Mouse (Mus musculus) colon, adult 2 months (tissue): ENCODE results near the gene Gdf5. TPM values are rescaled to one million over a fixed set of nuclear protein-coding genes. Genes with fewer than 3 reads are reported as not detected.

Experiments used
- polyA plus RNA-seq: library from polyadenylated mRNA; depleted of rRNA; stranded (reverse); fragments of >200 nt; gene quantifications from 2 replicates; pipeline ENCODE4 v1.2.3, GENCODE M21; 2012; rRNA removed

The Gdf5 gene
- 0.13 and 0.28 TPM in 2 replicates for polyA plus RNA-seq

GRCm38 (mm10) chr2:155945124-155945523, at the start of gene Gdf5:
Gene Gdf5, minus strand, starts transcription at chr2:155945367.

GRCm38 (mm10) chr2:155956134-155957059, 11.2 kb upstream of the Gdf5 start, which contains the start of gene Cep250:
Gene Cep250, plus strand, starts transcription at chr2:155956458.

GRCm38 (mm10) chr2:155940681-155941080, 4.5 kb downstream of the Gdf5 start, which contains the start of gene Gm15557:
Gene Gm15557, plus strand, starts transcription at chr2:155940728.

GRCm38 (mm10) chr2:155929531-155930442, 15.4 kb downstream of the Gdf5 start, which contains the start of gene Uqcc1:
Gene Uqcc1, minus strand, starts transcription at chr2:155930310.

Other genes starting within 250 kb of the Gdf5 start
- gene Edem2, start 215.9 kb downstream of the Gdf5 start, polyA plus RNA-seq, result 76.8 and 108 TPM in 2 replicates
- gene Gm17581, start 209.5 kb downstream of the Gdf5 start, polyA plus RNA-seq, result not detected in 2 replicates
- 15.5 and 19.7 TPM in 2 replicates for gene Procr, start 194.2 kb downstream of the Gdf5 start, polyA plus RNA-seq
- gene Mmp24, start 170.0 kb downstream of the Gdf5 start, polyA plus RNA-seq, result 0.54 and 0.65 TPM in 2 replicates
- gene BC029722, start 125.9 kb downstream of the Gdf5 start, polyA plus RNA-seq, result 34.8 and 40.6 TPM in 2 replicates
- gene Eif6, start 118.4 kb downstream of the Gdf5 start, polyA plus RNA-seq, result 336 TPM in 2 replicates
- gene Fam83c, start 110.5 kb downstream of the Gdf5 start, polyA plus RNA-seq, result 7.2 and 7.6 TPM in 2 replicates
- gene Uqcc1, start 15.1 kb downstream of the Gdf5 start, polyA plus RNA-seq, result 19.4 and 21.9 TPM in 2 replicates
- not detected in 2 replicates for gene Gm15557, start 4.6 kb downstream of the Gdf5 start, polyA plus RNA-seq
- 6.4 and 7.7 TPM in 2 replicates for gene Cep250, start 11.1 kb upstream of the Gdf5 start, polyA plus RNA-seq
- gene 6430550D23Rik, start 62.6 kb upstream of the Gdf5 start, polyA plus RNA-seq, result 1.5 and 2.0 TPM in 2 replicates
- gene Ergic3, start 62.7 kb upstream of the Gdf5 start, polyA plus RNA-seq, result 280 and 317 TPM in 2 replicates
- gene Fer1l4, start 107.6 kb upstream of the Gdf5 start, polyA plus RNA-seq, result 2.9 and 3.4 TPM in 2 replicates
- gene Spag4, start 119.8 kb upstream of the Gdf5 start, polyA plus RNA-seq, result 0.80 and 0.83 TPM in 2 replicates
- 70.6 and 73.0 TPM in 2 replicates for gene Cpne1, start 166.6 kb upstream of the Gdf5 start, polyA plus RNA-seq
- gene Rbm12, start 166.6 kb upstream of the Gdf5 start, polyA plus RNA-seq, result 4.8 and 11.4 TPM in 2 replicates
- 1.4 and 2.5 TPM in 2 replicates for gene Gm28036, start 181.7 kb upstream of the Gdf5 start, polyA plus RNA-seq
- gene Romo1, start 198.7 kb upstream of the Gdf5 start, polyA plus RNA-seq, result 244 and 288 TPM in 2 replicates
- 89.5 and 91.6 TPM in 2 replicates for gene Nfs1, start 198.8 kb upstream of the Gdf5 start, polyA plus RNA-seq
- 47.0 and 63.0 TPM in 2 replicates for gene Rbm39, start 234.9 kb upstream of the Gdf5 start, polyA plus RNA-seq